Mouse (Mus musculus) intestine, postnatal 0 days (tissue): ENCODE measurements around the gene Npas2. TPM values are rescaled to one million over a fixed set of nuclear protein-coding genes. Genes with fewer than 3 reads are reported as not detected.
A peak's percentile ranks its signal among the peaks of the same experiment; 100 is the strongest.

Experiments
- ATAC-seq: fragments of 200-750 bp; cut with Nextera tagmentation; 2 replicates; pipeline ENCODE4 v1.8.0; 2017; ENCODE audit warnings: mild to moderate bottlenecking, moderate TSS enrichment, moderate library complexity
- H3K27ac ChIP-seq: fragments of 300-500 bp; sonication (generic); 2 replicates; pipeline ENCODE4 v1.5.1; 2014; ENCODE audit warnings: mild to moderate bottlenecking, low read depth, low read length, moderate library complexity
- H3K27me3 ChIP-seq: fragments of 300-500 bp; sonication (generic); replicated peaks from 2 replicates; pipeline ENCODE4 v1.6.1; 2014; ENCODE audit warnings: low read length, mixed read lengths; ENCODE audit not compliant: control insufficient read depth, insufficient read depth
- H3K36me3 ChIP-seq: fragments of 300-500 bp; sonication (generic); 2 replicates; pipeline ENCODE4 v1.6.1; 2014; ENCODE audit warnings: mild to moderate bottlenecking, moderate library complexity; ENCODE audit not compliant: control insufficient read depth, insufficient read depth
- H3K4me1 ChIP-seq: fragments of 300-500 bp; sonication (generic); replicated peaks from 2 replicates; pipeline ENCODE4 v1.6.1; 2014; ENCODE audit warnings: antibody characterized with exemption, low read length, mixed read lengths; ENCODE audit not compliant: control insufficient read depth, insufficient read depth
- H3K4me2 ChIP-seq: fragments of 300-500 bp; sonication (generic); replicated peaks from 2 replicates; pipeline ENCODE4 v1.6.1; 2014; ENCODE audit warnings: low read depth, mild to moderate bottlenecking, moderate library complexity
- H3K4me3 ChIP-seq: fragments of 300-500 bp; sonication (generic); 2 replicates; pipeline ENCODE4 v1.5.1; 2014; ENCODE audit warnings: low read depth, low read length
- H3K9ac ChIP-seq: fragments of 300-500 bp; sonication (generic); 2 replicates; pipeline ENCODE4 v1.6.1; 2014; ENCODE audit warnings: mild to moderate bottlenecking, low read depth, low read length
- H3K9me3 ChIP-seq: fragments of 300-500 bp; sonication (generic); 2 replicates; pipeline ENCODE4 v1.6.1; 2016; ENCODE audit warnings: mixed run types; ENCODE audit not compliant: control insufficient read depth
- CTCF ChIP-seq: sonication (generic); IDR thresholded peaks from 2 replicates; pipeline ENCODE4 v1.5.1; 2016; ENCODE audit warnings: low read depth, mild to moderate bottlenecking, control low read depth, antibody characterized with exemption, moderate library complexity
- WGBS: fragments of 180-500 bp; shearing (Covaris S2); extraction: QIAGEN DNeasy Blood & Tissue Kit; methylation state at CpG from one replicate; pipeline ENCODE4 v1.1.7; 2014; 5-methylcytosine and 5-hydroxymethylcytosine counted together
- polyA plus RNA-seq: library from polyadenylated mRNA; unstranded; fragments of >200 nt; fragmentation: Nextera tagmentation; extraction: Ambion mirVana; gene quantifications from 2 replicates; pipeline ENCODE4 v1.2.1, GENCODE M21; 2015

The Npas2 gene
- polyA plus RNA-seq, 1 experiment from 2014 or later, result 4.1 TPM

DNA sequence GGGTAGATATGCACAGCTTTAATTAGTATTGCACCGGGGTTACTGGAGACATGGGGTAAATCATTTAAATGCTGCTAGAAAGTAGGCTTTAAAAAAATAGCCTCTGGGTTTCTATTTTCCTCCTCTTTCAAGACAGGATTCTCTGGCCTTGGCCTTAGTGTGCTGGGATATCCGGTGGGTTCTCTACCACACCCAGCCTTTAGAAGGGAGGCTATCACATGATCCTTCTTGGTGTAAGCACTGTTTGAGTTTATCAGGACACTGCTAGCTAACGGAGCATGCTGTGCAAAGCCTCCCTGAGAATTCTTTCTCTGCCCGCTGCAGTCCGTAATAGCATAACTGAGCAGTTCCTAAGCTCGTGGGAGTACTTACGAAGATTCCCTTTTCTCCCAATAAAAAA lies 155.9 kb downstream of the Npas2 start:
- Histone ChIP-seq H3K9me3 (no peaks in the 10 kb centered on the region), H3K9ac (no peak overlapping the region), H3K27me3 (no peaks in the 10 kb centered on the region), H3K27ac (no peak overlapping the region), H3K36me3 (peaks cover 12% of the 10 kb centered on the region; the same call in 1 of the 2 replicates), H3K4me2 (no peak overlapping the region), H3K4me3 (no peak overlapping the region), H3K4me1 (no peaks in the 10 kb centered on the region)
- ATAC-seq, result no peak
- WGBS, result 74% methylated on average over 7 of the region's 7 CpGs
- TF ChIP-seq CTCF, result no peak

DNA sequence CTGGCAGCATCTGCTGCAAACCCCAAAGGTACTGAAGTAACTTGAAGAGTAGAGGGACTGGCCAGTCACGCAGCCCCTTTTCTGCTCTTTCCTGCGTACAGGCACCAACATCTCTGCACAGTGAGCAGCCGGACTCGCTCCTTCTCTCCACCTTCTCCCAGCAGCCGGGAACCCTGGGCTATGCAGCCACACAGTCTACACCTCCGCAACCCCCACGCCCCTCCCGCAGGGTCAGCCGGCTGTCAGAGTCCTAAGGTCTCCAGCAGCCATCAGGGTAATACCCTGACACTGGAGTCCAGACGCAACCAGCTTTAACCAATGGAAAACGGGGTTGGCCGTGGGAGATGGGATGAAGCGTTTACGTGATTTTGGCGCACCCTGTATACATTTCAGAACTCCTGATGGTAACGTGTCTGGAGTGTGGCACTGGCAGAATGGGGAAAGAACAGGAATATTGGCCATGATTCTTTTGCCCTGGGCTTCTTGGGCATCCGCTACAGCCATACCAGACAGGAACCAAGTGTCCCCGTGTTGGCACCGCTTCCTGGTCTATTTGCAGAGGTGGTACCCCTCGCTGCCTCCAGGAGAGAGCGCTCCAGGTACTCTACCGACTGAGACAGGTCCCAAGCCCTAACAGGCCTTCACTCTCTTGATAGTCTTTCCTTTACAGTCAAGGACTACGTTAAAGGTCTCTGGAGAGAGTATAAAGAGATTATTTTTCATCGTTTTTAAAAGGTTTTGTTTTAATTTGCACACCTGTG lies 168.4 kb downstream of the Npas2 start:
- Histone ChIP-seq H3K27ac (no peak overlapping the region), H3K27me3 (no peaks in the 10 kb centered on the region), H3K9ac (no peak overlapping the region), H3K4me2 (peak overlapping the region; percentile 35), H3K4me3 (no peak overlapping the region), H3K9me3 (no peaks in the 10 kb centered on the region), H3K36me3 (no peaks in the 10 kb centered on the region), H3K4me1 (no peaks in the 10 kb centered on the region)
- WGBS, result 31% methylated on average over 24 of the region's 24 CpGs
- ATAC-seq, result no peak
- TF ChIP-seq CTCF, result peak; percentile 38; the same call in 1 of the 2 replicates

DNA sequence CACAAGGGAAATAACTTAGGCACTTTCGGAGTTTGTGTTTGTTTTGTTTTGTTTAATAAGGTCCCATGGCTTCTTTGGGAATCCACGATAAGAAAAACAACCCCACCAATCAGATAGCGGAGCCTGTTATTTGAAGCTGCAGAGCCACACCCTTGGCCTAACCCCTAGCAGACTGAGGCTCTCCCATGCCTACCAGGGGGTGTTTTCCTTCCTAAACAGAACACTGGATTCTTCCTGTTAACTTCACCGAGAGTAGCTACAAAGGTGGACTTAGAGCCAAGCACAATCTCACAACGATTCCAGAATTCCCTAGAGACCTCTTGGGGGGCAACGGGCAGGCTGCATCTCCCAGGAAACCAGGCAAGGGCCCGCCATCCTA lies 169.0 kb downstream of the Npas2 start:
- no peak overlapping the region for H3K9ac ChIP-seq
- H3K27me3 ChIP-seq, result no peaks in the 10 kb centered on the region
- H3K4me3 ChIP-seq, result no peak overlapping the region
- 35% methylated on average over 7 of the region's 7 CpGs for WGBS
- H3K36me3 ChIP-seq, result no peaks in the 10 kb centered on the region
- H3K9me3 ChIP-seq, result no peaks in the 10 kb centered on the region
- ATAC-seq, result no peak
- H3K4me2 ChIP-seq, result no peak overlapping the region
- no peaks in the 10 kb centered on the region for H3K4me1 ChIP-seq
- TF ChIP-seq CTCF, result no peak
- no peak overlapping the region for H3K27ac ChIP-seq

DNA sequence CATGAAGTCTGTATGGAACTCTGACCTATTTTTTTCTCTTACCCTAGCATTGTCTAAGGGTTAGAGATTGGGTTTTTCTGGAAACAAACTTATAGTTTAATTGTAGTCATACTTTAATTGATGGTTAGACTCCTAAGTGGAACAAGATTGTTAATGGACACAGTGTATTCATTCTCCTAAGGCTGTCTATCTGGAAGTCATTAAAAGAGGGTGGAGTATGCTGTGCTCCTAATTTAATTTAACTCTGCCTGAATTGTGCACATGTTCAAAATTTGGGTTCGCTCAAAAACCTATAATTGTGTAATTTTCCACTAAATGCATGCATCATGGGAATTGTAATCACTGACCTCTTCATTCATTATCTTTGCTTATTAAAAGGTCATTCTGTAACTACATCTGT lies 172.0 kb downstream of the Npas2 start:
- TF ChIP-seq CTCF, result no peak
- no peak for ATAC-seq
- Histone ChIP-seq H3K4me3 (no peak overlapping the region), H3K9ac (no peak overlapping the region), H3K4me1 (no peaks in the 10 kb centered on the region; the same call in 1 of the 2 replicates), H3K27me3 (no peaks in the 10 kb centered on the region), H3K4me2 (no peak overlapping the region), H3K27ac (no peak overlapping the region), H3K9me3 (no peaks in the 10 kb centered on the region), H3K36me3 (peaks cover 8% of the 10 kb centered on the region)
- WGBS, result 88% methylated on average over 1 of the region's 1 CpGs

DNA sequence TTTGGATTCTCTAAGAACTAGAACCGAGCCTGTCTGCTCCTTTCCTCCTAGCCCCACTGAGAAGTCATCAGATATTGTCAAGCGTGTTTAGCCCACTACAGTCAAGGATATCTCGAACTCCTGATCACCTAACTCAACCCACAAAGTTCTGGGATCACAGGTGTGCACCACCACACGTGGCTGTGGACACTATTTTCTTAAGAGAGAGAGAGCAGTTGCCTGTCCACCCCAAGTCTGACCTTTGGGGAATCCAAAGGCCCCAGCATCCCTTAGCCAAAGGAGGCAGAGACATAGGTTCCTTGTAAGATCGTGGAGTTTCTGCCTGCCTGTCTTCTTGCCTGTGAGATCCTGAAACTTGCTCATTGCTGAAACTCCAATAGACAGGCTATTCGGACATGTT lies 173.5 kb downstream of the Npas2 start:
- ATAC-seq, result no peak
- Histone ChIP-seq H3K9me3 (no peaks in the 10 kb centered on the region), H3K4me3 (peak overlapping the region; percentile 74), H3K4me1 (no peaks in the 10 kb centered on the region; the same call in 1 of the 2 replicates), H3K27ac (no peak overlapping the region), H3K36me3 (peaks cover 22% of the 10 kb centered on the region), H3K9ac (peak overlapping the region; percentile 46), H3K27me3 (no peaks in the 10 kb centered on the region), H3K4me2 (peak overlapping the region; percentile 65)
- no peak for TF ChIP-seq CTCF
- WGBS, result 32% methylated on average over 6 of the region's 6 CpGs

DNA sequence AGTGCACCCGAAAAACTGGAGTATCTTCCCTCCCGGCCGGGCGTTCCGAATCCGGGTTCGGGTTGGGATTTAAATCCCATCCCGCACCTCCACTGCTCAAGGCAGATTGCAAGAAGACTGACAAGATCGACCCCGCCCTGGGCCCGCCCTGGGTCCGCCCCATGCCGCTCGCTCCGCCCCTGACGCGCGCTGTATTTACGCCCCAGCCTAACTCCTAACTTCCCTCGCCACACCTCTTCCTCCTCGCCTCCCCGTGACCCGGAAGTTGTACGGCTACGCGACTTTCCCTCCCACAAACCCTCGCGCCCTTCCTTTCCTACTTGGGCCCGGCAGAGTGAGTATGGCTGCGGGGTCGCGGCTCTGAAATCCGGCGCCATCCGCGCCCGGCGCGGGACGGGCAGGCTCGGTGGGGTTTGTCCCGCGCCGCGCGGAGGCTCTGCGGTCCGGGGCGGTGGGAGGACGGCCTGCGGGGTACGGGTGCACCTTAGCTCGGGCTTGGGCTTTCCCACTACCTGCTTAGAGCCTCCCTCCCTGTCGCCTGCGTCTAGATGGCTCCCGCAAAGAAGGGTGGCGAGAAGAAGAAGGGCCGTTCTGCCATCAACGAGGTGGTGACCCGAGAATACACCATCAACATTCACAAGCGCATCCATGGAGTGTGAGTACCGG lies 174.2 kb downstream of the Npas2 start, which contains the start of gene Rpl31:
Gene Rpl31 (plus strand): TSS at position 242 of the 666 bp plus-strand sequence.
- Histone ChIP-seq H3K4me3 (peak within 1 kb of the TSS; percentile 74), H3K4me1 (no peaks in the 10 kb centered on the region; the same call in 1 of the 2 replicates), H3K27ac (peak within 1 kb of the TSS; percentile 90), H3K36me3 (peaks cover 29% of the 10 kb centered on the region), H3K4me2 (peak within 1 kb of the TSS; percentile 70), H3K9ac (peak within 1 kb of the TSS; percentile 93), H3K27me3 (no peaks in the 10 kb centered on the region), H3K9me3 (no peaks in the 10 kb centered on the region)
- no peak for TF ChIP-seq CTCF
- ATAC-seq, result peak; percentile 99
- WGBS, result under 1% methylated on average over 62 of the region's 62 CpGs
